Mouse (Mus musculus): ENCODE results near the gene Ctcfl. TPM values are rescaled to one million over a fixed set of nuclear protein-coding genes. Genes with fewer than 3 reads are reported as not detected.

The Ctcfl gene
- polyA plus RNA-seq, 1 experiment, result not detected

DNA sequence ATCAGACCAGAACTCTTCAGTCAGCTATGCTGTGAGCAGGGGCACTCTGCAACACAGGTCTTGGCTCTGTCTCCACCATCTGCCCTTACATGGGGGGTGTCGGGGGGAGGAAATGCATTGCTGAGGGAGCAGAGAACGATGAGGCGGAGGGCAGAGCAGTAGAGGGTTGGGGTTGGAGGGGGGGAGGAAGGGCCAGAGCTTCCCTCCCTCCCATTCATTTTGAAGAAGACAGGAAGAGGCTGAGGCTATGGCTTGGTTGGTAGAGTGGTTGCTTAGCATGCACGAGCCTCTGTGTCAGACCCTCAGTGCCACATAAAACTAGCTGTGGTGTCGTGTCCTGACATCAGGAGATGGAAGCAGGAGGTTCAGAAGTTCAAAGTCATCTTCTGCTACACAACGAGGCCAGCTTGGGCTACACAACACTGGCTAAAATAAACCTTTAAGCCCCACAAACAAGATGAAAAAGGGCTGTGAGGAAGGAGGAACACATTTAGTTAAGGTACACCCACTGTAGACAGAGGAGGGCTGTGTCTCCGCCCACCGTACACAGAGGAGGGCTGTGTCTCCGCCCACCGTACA is 62.9 kb downstream of the Ctcfl start:
- no peak for TF ChIP-seq POLR2A (IDR thresholded peaks at IDR 0.05; ENCODE audit: borderline replicate concordance, control insufficient read depth, low read depth, low read length)
- H3K4me1 ChIP-seq (ENCODE audit: control insufficient read depth, insufficient read depth, low read length), result peaks cover 21% of the 10 kb centered on the region
- no peak overlapping the region for H3K4me3 ChIP-seq (replicated peaks; ENCODE audit: control insufficient read depth, low read depth, low read length)
- WGBS, result 25% methylated on average over 10 of the region's 10 CpGs
- H3K27ac ChIP-seq (ENCODE audit: control insufficient read depth, insufficient read depth, low read depth, low read length, poor library complexity), result no peak overlapping the region

DNA sequence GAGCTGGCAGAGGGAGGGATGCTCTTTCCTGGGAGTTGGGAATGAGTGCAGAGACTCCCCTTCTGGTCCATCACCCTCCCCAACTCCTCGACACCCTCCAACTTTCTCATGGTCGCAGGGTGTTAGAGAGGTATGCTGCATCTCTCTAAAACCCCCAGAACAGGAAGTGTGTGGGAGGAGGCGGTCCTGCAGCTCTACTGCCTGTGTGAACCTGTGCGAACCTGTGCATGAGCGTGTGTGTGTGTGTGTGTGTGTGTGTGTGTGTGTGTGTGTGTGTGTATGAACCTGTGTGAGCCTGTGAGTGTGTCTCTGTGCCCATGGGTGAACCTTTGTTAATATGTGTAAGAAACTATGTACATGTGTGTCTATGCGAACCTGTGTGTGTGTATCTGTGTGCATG is 65.5 kb downstream of the Ctcfl start:
- 29% methylated on average over 6 of the region's 6 CpGs for WGBS

DNA sequence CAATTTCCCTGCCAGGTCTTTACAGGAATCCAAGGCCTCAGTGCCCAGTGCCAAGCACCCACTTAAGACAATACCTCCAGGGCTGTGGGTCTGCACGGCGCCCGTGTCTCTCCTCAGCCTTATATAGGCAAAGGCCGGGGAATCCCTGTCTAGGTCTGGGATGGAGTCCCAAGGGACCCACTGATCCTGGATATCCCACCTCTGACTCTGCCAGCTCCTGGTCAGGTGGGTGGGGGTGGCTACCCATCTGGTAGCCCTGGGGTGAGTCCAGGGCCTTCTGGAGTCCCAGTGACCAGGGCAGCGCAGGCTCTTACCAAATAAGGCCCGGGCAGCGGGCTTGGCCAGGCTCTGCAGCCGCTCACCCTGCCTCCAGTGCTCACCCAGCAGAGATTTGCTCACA is 66.4 kb downstream of the Ctcfl start:
- no peak for TF ChIP-seq POLR2A (IDR thresholded peaks at IDR 0.05; ENCODE audit: borderline replicate concordance, control insufficient read depth, low read depth, low read length)
- TF ChIP-seq CTCF (IDR thresholded peaks at IDR 0.05; ENCODE audit: control insufficient read depth, insufficient read depth, low read length), result no peak
- Histone ChIP-seq H3K27ac (ENCODE audit: control insufficient read depth, insufficient read depth, low read depth, low read length, poor library complexity) (peak overlapping the region; percentile 62), H3K4me3 (replicated peaks; ENCODE audit: control insufficient read depth, low read depth, low read length) (no peak overlapping the region), H3K4me1 (ENCODE audit: control insufficient read depth, insufficient read depth, low read length) (peaks cover 15% of the 10 kb centered on the region)
- 75% methylated on average over 8 of the region's 8 CpGs for WGBS

More for the DNA sequence above, 65.5 kb downstream of the Ctcfl start:
- Histone ChIP-seq H3K4me3 (replicated peaks; ENCODE audit: control insufficient read depth, low read depth, low read length) (no peak overlapping the region), H3K4me1 (ENCODE audit: control insufficient read depth, insufficient read depth, low read length) (peaks cover 15% of the 10 kb centered on the region), H3K27ac (ENCODE audit: control insufficient read depth, insufficient read depth, low read depth, low read length, poor library complexity) (no peak overlapping the region)
- TF ChIP-seq CTCF (IDR thresholded peaks at IDR 0.05; ENCODE audit: control insufficient read depth, insufficient read depth, low read length) (no peak), POLR2A (IDR thresholded peaks at IDR 0.05; ENCODE audit: borderline replicate concordance, control insufficient read depth, low read depth, low read length) (no peak)

DNA sequence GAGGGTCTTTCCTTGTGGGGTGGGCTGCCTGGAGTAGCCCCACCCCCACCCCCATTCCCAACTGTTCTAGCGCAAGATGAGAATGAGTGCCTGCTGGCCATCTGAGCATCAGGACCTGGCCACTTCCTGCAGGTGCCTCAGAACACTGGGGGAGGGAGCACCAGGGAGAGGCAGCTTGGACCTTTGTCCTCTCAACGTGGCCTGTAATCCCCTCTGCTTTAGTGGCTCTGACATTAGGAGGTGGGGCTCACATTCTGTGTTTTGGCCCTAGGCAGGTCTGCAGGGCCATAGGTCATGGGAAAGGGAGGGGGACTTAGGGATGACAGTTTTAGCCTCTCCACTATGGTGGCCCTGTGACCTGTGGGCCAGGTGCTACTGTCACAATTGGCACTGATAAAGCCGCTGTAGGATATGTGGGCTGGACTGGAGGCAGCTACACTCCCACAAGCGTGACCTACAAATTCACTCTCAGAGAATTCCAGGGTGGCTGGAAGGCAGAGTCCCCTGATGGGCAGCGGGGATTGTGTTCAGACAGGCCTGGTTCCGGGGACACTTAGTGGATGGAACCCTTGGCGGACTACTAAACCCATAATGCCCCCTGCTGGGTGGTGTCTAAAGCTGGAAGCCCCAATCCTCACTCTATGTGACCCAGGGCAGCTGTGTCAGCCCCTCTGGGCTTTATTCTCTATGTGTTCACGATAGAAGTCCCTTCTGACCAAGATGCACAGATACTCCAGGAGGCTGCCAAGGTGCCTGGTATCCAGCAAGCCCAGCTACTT is 68.5 kb downstream of the Ctcfl start:
- no peak overlapping the region for H3K27ac ChIP-seq (ENCODE audit: control insufficient read depth, insufficient read depth, low read depth, low read length, poor library complexity)
- 68% methylated on average over 8 of the region's 8 CpGs for WGBS
- peaks cover 16% of the 10 kb centered on the region for H3K4me1 ChIP-seq (ENCODE audit: control insufficient read depth, insufficient read depth, low read length)
- no peak overlapping the region for H3K4me3 ChIP-seq (replicated peaks; ENCODE audit: control insufficient read depth, low read depth, low read length)
- TF ChIP-seq POLR2A (IDR thresholded peaks at IDR 0.05; ENCODE audit: borderline replicate concordance, control insufficient read depth, low read depth, low read length) (no peak), CTCF (IDR thresholded peaks at IDR 0.05; ENCODE audit: control insufficient read depth, insufficient read depth, low read length) (no peak)

DNA sequence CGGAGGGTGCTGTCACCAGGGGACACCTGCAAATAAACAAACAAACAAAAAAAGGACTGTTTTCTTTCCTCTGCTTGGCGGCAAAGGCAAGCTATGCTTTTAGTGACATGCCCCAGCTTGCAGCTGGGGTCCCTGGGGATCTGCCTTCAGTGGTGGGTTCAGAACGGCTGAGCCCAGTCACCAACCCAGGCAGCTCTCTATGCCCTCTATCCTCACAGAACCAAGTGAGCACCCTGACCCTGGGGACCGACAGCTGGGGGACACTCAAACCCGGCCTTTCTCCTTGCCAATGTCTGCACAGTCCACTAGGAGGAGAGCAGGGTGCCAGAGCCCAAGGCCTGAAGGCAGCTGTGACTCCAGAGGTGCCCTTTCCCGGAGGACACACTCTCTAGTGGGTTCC is 69.5 kb downstream of the Ctcfl start:
- Histone ChIP-seq H3K27ac (ENCODE audit: control insufficient read depth, insufficient read depth, low read depth, low read length, poor library complexity) (peak overlapping the region; percentile 44), H3K4me1 (ENCODE audit: control insufficient read depth, insufficient read depth, low read length) (peaks cover 20% of the 10 kb centered on the region)
- 66% methylated on average over 6 of the region's 6 CpGs for WGBS

DNA sequence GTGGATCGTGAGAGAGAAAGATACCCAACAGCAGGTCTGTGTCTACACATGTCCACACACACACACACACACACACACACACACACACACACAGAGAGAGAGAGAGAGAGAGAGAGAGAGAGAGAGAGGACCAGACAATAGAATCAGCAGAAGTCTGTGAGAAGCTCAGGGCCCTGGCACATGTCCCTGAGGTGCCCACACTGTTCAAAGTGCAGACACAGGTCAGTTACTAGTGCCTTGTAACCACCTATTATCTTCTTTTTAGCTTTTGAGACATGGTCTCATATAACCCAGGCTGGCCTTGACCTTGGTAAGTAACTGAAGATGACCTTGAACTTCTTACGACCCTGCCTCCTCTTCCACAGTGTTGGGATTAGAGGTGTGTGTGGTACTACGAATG is 70.1 kb downstream of the Ctcfl start:
- Histone ChIP-seq H3K4me3 (replicated peaks; ENCODE audit: control insufficient read depth, low read depth, low read length) (no peak overlapping the region), H3K27ac (ENCODE audit: control insufficient read depth, insufficient read depth, low read depth, low read length, poor library complexity) (peak overlapping the region; percentile 40; the same call in 1 of the 2 replicates), H3K4me1 (ENCODE audit: control insufficient read depth, insufficient read depth, low read length) (peaks cover 21% of the 10 kb centered on the region)
- WGBS, result 61% methylated on average over 3 of the region's 3 CpGs
- no peak for TF ChIP-seq POLR2A (IDR thresholded peaks at IDR 0.05; ENCODE audit: borderline replicate concordance, control insufficient read depth, low read depth, low read length)
- no peak for TF ChIP-seq CTCF (IDR thresholded peaks at IDR 0.05; ENCODE audit: control insufficient read depth, insufficient read depth, low read length)

More for the DNA sequence above, 69.5 kb downstream of the Ctcfl start:
- TF ChIP-seq CTCF (IDR thresholded peaks at IDR 0.05; ENCODE audit: control insufficient read depth, insufficient read depth, low read length) (no peak), POLR2A (IDR thresholded peaks at IDR 0.05; ENCODE audit: borderline replicate concordance, control insufficient read depth, low read depth, low read length) (no peak)
- H3K4me3 ChIP-seq (replicated peaks; ENCODE audit: control insufficient read depth, low read depth, low read length), result no peak overlapping the region

DNA sequence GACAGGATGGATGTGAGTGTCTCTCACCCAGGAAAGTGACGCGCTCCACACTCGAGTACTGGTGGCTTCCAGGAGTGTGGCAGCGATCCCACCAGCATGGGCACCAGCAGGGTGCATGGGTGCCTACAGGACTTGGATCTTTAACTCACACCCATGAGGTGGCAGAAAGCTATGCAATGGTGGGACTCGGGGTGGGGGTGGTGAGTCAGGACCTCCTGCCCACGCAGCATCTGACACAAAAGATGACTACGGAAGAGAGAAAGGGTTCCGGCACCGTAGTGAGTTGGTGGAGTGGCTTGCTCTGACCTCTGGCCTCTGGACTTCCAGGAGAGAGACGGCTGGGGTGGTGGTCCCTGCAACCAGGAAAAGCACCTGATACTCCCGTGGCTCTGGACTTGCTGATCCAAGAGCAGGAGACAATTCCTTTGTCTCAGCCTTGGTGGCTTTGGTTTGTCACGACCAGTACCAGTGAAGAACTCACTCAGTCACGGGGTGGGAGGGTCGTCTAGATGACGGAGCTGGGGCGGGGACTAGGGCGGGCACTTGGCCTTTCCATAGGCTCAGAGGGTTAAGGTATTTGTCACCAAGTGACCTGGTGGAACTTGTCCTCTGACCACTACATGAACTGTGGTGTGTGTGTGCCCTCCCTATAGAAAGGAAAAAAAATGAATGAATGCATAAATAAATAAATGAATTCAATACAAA is 71.1 kb downstream of the Ctcfl start:
- whole genome bisulfite sequencing, result 60% methylated on average over 17 of the region's 17 CpGs
- Histone ChIP-seq H3K4me1 (ENCODE audit: control insufficient read depth, insufficient read depth, low read length) (peaks cover 14% of the 10 kb centered on the region), H3K27ac (ENCODE audit: control insufficient read depth, insufficient read depth, low read depth, low read length, poor library complexity) (no peak overlapping the region), H3K4me3 (replicated peaks; ENCODE audit: control insufficient read depth, low read depth, low read length) (no peak overlapping the region)
- TF ChIP-seq POLR2A (IDR thresholded peaks at IDR 0.05; ENCODE audit: borderline replicate concordance, control insufficient read depth, low read depth, low read length) (no peak), CTCF (IDR thresholded peaks at IDR 0.05; ENCODE audit: control insufficient read depth, insufficient read depth, low read length) (no peak)

DNA sequence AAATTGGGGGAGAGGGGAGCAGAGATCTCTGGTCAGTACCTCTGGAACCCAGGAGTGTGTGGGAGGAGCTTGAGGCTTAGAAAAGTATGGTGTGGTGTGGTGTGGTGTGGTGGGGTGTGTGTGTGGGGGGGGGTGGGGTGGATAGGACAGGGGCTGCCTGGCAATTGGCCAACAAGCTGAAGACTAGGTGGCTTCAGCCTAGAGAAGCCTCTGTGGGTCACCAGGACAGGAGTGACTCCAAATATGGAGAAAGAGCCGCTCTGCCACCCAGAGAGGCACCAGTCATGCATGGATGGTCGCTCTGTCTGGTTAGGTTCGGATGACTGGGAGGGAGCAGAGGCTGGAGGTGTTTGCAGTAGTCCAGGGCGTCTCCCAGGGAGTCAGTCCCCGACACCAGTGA is 71.9 kb downstream of the Ctcfl start:
- Histone ChIP-seq H3K4me1 (ENCODE audit: control insufficient read depth, insufficient read depth, low read length) (peaks cover 14% of the 10 kb centered on the region), H3K27ac (ENCODE audit: control insufficient read depth, insufficient read depth, low read depth, low read length, poor library complexity) (no peak overlapping the region)

More for the DNA sequence above, 71.9 kb downstream of the Ctcfl start:
- no peak for TF ChIP-seq CTCF (IDR thresholded peaks at IDR 0.05; ENCODE audit: control insufficient read depth, insufficient read depth, low read length)
- no peak for TF ChIP-seq POLR2A (IDR thresholded peaks at IDR 0.05; ENCODE audit: borderline replicate concordance, control insufficient read depth, low read depth, low read length)
- WGBS, result 63% methylated on average over 5 of the region's 5 CpGs
- no peak overlapping the region for H3K4me3 ChIP-seq (replicated peaks; ENCODE audit: control insufficient read depth, low read depth, low read length)

Data from bone marrow, adult 2 months (tissue).